Mouse (Mus musculus) urinary bladder, postnatal 4 days (tissue): ENCODE data around the gene Obox3.
"Not testable (repeated sequence)": the region's sequence is repeated elsewhere in the genome, so short reads cannot be mapped to it uniquely, and the experiment has no call there.

Source experiments
- DNase-seq, 2 experiments: peaks; one replicate each; pipeline ENCODE4 v3.0.0; 2021 to 2022; ENCODE audit warnings: low spot score in 2 of 2

Gene Obox3

DNA sequence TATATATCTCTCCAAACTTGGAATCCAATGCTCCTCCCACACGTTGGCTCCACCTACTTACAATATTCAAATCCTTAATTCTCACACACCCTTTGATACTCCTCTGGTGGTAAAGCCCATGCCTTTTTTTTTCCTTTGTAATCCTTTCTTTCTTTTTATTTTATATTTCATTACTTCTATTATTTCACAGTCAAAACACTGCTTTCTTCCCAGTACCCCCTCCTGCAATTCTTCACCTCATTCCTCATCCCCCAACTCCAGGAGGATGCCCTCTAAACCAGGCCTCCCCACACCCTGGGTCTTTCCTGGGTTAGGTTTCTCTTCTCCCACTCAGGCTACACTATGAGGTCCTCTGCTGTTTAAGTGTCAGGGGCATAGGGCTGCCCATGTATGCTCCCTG is at the start of gene Obox3:
Gene Obox3 (minus strand): TSS at position 101 of the 400 bp plus-strand sequence.
- DNase-seq = not testable (repeated sequence)

DNA sequence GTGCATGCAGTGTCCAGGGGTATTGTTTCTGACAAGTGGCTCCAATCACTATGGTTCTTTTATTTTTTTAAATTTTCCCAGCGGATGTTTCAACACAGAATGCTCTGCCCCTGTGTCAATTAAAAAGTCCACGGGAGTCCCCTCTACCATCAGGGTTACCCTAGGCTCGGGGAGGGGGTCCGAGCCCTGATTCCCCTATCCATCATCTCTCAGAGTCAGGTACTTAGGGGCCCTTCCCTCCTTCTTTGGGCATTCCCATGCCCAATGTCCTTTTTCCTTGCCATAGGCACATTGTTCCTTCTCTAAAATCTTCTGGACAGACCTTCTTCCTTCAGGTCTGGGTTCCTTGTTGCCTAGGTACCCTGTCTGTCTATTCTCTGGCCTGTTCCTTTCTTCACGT is 130.3 kb downstream of the Obox3 start:
- peak in 1 of 2 experiments; percentile 59 for DNase-seq
